Mouse (Mus musculus): ENCODE data around the gene Ly6g6d. TPM values are rescaled to one million over a fixed set of nuclear protein-coding genes. Genes with fewer than 3 reads are reported as not detected.
A peak's percentile ranks its signal among the peaks of the same experiment; 100 is the strongest.

Ly6g6d gene
- polyA plus RNA-seq, 1 experiment from 2014 or later: 5.8 TPM

DNA sequence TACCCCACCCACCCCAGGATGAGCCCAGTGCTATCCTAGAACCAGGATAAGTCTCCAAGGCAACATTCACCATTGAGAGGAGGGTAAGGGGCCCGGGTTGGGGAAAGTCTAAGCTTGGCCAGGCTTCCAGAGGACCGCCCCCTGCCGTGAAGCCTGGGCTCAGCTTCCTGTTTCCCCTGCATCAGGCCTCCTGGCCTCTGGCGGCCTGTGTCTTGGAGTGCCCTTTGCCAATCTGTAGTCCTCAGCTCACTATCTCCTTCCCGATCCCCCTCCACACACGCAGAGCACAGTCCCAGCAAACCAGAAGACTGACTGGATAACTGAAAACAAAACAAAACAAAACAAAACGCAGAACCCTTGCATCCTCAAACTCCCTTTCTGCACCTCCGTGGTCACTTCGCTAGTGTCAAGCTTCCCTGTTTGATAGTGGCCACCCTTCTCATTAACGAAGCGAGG, 28.3 kb downstream of the Ly6g6d start, which contains the start of gene Clic1:
Gene Clic1 (plus strand): TSS at position 406 of the 456 bp plus-strand sequence.
- under 1% methylated on average over 11 of the region's 11 CpGs for WGBS

DNA sequence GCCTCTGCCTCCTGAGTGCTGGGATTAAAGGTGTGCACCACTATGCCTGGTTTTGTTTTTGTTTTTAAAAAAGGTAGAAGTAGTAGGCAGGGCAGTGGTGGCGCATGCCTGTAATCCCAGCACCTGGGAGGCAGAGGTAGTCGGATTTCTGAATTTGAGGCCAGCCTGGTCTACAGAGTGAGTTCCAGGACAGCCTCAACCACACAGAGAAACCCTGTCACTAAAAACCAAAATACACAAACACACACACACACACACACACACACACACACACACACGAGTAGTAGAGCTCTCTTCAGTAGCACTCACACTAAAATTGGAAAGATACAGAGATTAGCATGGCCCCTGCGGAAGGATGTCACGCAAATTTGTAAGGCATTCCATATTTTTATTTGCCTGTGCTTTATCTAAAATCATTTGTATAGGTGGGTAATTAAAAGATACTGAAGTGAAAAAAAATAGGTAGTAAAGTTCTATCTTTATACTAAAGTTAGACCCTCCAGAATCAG, 28.9 kb downstream of the Ly6g6d start:
- Histone ChIP-seq H3K4me1 (replicated peaks) (peaks cover 40% of the 10 kb centered on the region), H3K4me2 (replicated peaks) (peak overlapping the region; percentile 99), H3K9me3 (0 out of 2 replicates have a peak, but pooled peaks cover 2% of the 10 kb centered on the region), H3K4me3 (replicated peaks) (no peak overlapping the region), H3K27ac (peak overlapping the region; percentile 100), H3K36me3 (peaks cover 10% of the 10 kb centered on the region), H3K27me3 (replicated peaks) (no peaks in the 10 kb centered on the region), H3K9ac (no peak overlapping the region)
- 63% methylated on average over 5 of the region's 5 CpGs for WGBS
- ATAC-seq: no peak

More for the DNA sequence above, 28.3 kb downstream of the Ly6g6d start, which contains the start of gene Clic1:
- ATAC-seq: peak; percentile 50
- Histone ChIP-seq H3K4me3 (replicated peaks) (peak within 1 kb of the TSS; percentile 61), H3K4me2 (replicated peaks) (peak within 1 kb of the TSS; percentile 99), H3K36me3 (peaks cover 14% of the 10 kb centered on the region), H3K27me3 (replicated peaks) (no peaks in the 10 kb centered on the region), H3K4me1 (replicated peaks) (peaks cover 43% of the 10 kb centered on the region), H3K9me3 (0 out of 2 replicates have a peak, but pooled peaks cover 4% of the 10 kb centered on the region), H3K9ac (peak within 1 kb of the TSS; percentile 79), H3K27ac (peak within 1 kb of the TSS; percentile 100)

DNA sequence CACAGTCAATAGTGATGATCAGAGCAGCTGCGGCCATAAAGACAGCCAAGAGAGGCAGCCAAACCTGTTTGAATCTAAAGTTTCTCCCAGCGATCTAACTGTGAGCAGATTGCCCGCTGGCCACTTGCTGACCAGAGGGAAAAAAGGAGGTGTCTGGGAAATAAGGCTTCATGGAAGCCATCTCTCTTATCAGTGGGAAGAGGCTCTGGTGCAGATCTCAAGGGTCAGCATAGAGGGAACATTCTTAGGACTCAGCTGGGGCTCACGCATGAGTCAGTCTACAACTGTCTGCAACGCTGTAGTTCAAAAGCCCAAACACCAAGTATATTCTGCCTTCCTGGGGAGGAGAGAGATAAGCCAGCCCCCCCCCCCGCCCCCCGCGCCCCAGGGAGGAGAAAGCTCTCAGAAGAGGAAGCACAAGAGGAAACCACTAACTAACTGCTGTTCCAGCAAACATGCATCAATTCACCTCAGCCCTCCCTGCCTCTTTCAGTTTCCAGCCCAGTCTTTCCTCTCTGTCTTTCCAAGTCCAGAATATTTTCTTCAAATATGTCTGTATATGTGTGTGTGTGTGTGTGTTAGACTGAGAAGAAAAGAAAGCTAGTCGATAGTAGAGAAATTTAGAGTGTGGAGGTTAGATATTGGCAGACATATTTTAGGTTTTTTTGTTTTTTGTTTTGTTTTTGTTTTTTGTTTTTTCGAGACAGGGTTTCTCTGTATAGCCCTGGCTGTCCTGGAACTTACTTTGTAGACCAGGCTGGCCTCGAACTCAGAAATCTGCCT, 29.5 kb downstream of the Ly6g6d start:
- H3K9me3 ChIP-seq: no peaks in the 10 kb centered on the region
- no peak for ATAC-seq
- H3K36me3 ChIP-seq: peaks cover 6% of the 10 kb centered on the region
- WGBS: 24% methylated on average over 11 of the region's 11 CpGs
- no peaks in the 10 kb centered on the region for H3K27me3 ChIP-seq (replicated peaks)
- H3K27ac ChIP-seq: peak overlapping the region; percentile 100
- no peak overlapping the region; the same call in 1 of the 2 replicates for H3K9ac ChIP-seq
- H3K4me3 ChIP-seq (replicated peaks): peak overlapping the region; percentile 16
- H3K4me1 ChIP-seq (replicated peaks): peaks cover 40% of the 10 kb centered on the region
- H3K4me2 ChIP-seq (replicated peaks): peak overlapping the region; percentile 99

DNA sequence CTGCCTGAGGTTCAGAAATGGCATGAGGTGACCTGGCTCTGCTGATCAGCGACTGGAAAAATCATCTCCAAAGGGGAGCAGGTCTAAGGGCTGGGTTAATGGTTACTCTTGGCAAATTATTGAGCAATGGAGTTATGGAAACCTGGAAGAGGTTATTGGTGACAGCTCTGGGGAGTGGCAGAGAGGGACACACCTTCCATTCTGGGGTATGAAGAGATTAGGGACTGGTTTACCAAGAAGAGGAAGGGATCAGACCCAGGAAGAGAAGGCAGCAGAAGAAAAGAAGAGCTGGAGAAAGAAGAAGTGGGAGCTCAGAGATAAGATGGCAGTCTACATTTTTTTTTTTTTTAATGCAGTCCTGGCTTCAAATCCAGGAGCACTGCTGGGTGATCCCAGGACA, 30.2 kb downstream of the Ly6g6d start:
- H3K36me3 ChIP-seq: peaks cover 1% of the 10 kb centered on the region

DNA sequence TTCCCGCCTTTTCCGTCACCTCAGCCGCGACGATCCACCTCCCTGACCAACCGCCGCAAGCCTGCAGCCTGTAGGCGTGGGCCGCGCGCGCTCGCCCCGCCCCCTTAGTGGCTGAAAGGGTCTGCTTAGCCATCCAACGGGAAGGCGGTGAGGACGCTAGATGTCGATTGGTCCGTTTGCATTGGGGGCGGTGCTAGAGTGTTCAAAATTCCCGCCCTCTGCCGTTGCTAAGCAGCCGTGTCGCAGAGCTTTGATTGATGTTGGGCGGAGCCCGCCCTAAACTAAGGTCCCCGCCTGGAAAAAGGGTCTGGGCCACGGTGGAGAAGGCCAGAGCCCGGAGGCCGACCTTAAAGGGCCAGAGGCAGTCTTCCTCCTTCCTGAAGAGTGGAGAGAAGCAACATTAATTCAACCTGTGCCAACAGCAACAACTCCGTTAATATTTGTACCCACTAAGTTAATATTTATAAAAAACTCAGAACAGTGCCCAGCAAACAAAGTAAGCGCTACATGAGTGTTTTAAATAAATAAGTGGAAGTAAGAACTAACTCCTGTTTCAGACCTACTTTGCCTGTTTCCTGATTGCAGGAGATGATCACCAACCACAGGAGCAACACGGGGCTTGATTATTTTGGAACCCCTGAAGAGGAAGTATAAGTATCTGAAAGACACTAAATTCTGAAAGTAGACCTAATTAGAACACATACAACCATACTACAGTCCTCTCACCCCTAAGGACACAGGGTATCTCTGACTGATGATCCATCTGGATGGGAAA, 31.0 kb downstream of the Ly6g6d start, which contains the start of gene Msh5:
Gene Msh5 (minus strand): TSS at position 65 of the 775 bp plus-strand sequence.
- peaks cover 30% of the 10 kb centered on the region for H3K4me1 ChIP-seq (replicated peaks)

More for the DNA sequence above, 30.2 kb downstream of the Ly6g6d start:
- Histone ChIP-seq H3K4me3 (replicated peaks) (peak overlapping the region; percentile 16), H3K4me2 (replicated peaks) (peak overlapping the region; percentile 99), H3K4me1 (replicated peaks) (peaks cover 39% of the 10 kb centered on the region), H3K9ac (0 out of 2 replicates have a peak overlapping the region, but pooled peaks have one; percentile 1), H3K9me3 (no peaks in the 10 kb centered on the region), H3K27ac (peak overlapping the region; percentile 100), H3K27me3 (replicated peaks) (no peaks in the 10 kb centered on the region)
- ATAC-seq: peak; percentile 27
- WGBS: 53% methylated on average over 1 of the region's 1 CpGs

DNA sequence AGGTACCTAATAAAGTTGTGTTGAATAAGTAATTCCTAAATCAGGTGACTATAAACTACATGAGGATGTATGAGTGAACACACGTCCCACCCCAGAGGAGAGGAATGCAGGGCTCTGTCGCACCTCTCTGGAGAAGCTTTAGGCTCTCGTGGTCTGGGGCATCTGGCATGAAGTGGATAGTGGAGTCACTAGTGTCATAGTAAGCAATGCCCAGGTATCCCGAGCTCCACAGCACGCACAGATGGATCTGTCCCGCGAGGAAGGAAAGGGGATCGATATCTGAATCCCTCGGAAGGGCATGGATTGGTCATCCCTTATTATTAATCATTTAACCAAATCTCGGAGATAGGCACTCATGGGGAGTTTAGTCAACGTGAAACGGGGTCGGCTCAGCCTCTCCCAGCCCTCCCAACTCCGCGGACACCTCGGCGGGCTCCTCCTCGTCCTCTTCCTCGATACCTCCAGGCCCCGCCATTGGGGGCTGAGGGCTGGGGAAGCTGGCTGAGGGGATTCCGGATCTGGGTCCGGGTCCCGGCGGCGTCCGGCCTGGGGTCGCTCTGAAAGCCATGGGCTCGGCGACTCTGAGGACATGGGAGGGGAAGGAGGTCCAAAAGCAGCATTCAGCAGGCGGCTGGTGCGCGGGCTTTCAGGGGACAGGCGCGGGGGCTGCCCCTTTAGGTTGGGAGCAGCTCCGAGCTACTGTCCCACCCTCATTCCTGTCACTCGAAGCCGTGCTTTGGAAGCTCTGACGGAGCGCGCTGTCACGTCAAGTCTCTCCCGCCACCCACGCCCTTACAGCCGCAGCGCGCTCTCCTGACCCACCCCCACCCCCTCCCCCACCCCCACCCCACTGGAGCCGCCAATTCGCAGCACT, 31.8 kb downstream of the Ly6g6d start:
- peak overlapping the region; percentile 91 for H3K9ac ChIP-seq
- peak overlapping the region; percentile 58 for H3K4me3 ChIP-seq (replicated peaks)
- ATAC-seq: no peak
- H3K4me2 ChIP-seq (replicated peaks): peak overlapping the region; percentile 99
- no peaks in the 10 kb centered on the region for H3K27me3 ChIP-seq (replicated peaks)
- WGBS: 3% methylated on average over 48 of the region's 48 CpGs
- no peaks in the 10 kb centered on the region for H3K36me3 ChIP-seq
- no peaks in the 10 kb centered on the region for H3K9me3 ChIP-seq
- H3K4me1 ChIP-seq (replicated peaks): peaks cover 29% of the 10 kb centered on the region
- H3K27ac ChIP-seq: peak overlapping the region; percentile 92

More for the DNA sequence above, 31.0 kb downstream of the Ly6g6d start, which contains the start of gene Msh5:
- Histone ChIP-seq H3K9ac (peak within 1 kb of the TSS; percentile 91), H3K4me3 (replicated peaks) (peak within 1 kb of the TSS; percentile 58), H3K27me3 (replicated peaks) (no peaks in the 10 kb centered on the region), H3K27ac (peak within 1 kb of the TSS; percentile 100), H3K36me3 (no peaks in the 10 kb centered on the region), H3K4me2 (replicated peaks) (peak within 1 kb of the TSS; percentile 99), H3K9me3 (no peaks in the 10 kb centered on the region)
- ATAC-seq: peak; percentile 92
- WGBS: 2% methylated on average over 33 of the region's 33 CpGs

DNA sequence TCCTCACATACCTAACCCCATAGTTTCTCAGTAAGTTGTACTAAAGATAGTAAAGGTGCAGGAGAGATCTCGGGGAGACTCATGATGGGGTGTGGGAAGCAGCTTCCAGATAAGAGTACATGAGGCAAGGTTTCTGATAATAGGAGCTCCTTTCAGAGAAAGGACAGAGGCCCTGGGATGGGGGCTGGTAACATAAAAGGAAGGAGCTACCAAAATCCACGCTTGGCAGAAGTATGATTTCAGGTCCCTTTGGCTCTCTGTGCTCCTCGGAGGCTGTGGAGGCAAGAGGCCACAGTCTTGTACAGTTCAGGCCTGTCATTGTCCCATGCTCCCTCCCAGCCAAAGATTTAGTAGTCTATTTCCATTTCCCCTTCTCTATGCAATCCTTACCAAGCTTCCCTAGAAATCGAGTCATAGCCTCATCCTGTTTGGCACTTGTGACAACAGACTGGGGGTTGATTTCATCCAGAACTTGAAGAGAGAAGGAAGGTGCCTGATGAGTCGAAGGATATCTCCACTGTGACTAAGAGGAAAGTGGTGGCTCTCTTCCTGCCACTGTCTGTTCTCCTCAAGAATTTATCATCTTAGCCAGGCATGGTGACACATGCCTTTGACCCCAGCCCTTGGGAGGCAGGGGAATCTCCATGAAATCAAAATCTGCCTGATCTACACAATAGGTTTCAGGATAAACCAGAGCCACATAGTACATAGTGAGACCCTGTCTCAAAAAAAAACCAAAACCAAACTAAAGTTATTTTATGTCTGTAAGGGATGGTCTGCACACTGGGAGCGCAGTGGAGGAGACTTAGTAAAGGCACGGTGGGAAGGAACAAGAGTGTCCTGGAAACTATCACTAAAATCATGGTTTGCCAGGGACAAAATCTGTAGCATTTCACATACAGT, 32.7 kb downstream of the Ly6g6d start:
- Histone ChIP-seq H3K9ac (no peak overlapping the region), H3K4me1 (replicated peaks) (peaks cover 29% of the 10 kb centered on the region), H3K4me3 (replicated peaks) (peak overlapping the region; percentile 58), H3K27ac (peak overlapping the region; percentile 92; the same call in 1 of the 2 replicates), H3K4me2 (replicated peaks) (peak overlapping the region; percentile 99), H3K27me3 (replicated peaks) (no peaks in the 10 kb centered on the region), H3K36me3 (no peaks in the 10 kb centered on the region), H3K9me3 (no peaks in the 10 kb centered on the region)
- 68% methylated on average over 7 of the region's 7 CpGs for WGBS
- no peak for ATAC-seq

DNA sequence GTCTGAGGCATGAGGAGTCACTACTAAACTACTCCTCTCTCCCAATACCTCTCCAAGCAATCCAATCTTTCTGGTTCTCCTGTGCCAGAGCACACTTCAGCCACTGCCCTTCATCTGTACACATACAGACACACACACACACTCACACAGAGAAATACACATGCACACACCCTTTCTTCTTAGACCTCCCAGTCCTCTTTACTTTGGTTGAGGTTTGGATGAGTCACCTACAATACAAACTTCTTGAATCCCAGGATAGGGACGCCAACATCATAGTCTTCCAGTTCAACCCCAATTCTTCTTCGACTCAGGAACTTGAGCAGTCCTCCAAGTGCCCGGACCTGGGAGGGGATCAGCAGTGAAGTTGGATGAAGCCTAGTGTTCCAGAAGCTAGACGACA, 34.1 kb downstream of the Ly6g6d start:
- Histone ChIP-seq H3K9ac (no peak overlapping the region), H3K27ac (0 out of 2 replicates have a peak overlapping the region, but pooled peaks have one; percentile 11), H3K4me3 (replicated peaks) (no peak overlapping the region), H3K4me1 (replicated peaks) (peaks cover 22% of the 10 kb centered on the region), H3K9me3 (no peaks in the 10 kb centered on the region), H3K27me3 (replicated peaks) (no peaks in the 10 kb centered on the region), H3K36me3 (no peaks in the 10 kb centered on the region), H3K4me2 (replicated peaks) (no peak overlapping the region)
- no peak for ATAC-seq
- WGBS: 80% methylated on average over 4 of the region's 4 CpGs

DNA sequence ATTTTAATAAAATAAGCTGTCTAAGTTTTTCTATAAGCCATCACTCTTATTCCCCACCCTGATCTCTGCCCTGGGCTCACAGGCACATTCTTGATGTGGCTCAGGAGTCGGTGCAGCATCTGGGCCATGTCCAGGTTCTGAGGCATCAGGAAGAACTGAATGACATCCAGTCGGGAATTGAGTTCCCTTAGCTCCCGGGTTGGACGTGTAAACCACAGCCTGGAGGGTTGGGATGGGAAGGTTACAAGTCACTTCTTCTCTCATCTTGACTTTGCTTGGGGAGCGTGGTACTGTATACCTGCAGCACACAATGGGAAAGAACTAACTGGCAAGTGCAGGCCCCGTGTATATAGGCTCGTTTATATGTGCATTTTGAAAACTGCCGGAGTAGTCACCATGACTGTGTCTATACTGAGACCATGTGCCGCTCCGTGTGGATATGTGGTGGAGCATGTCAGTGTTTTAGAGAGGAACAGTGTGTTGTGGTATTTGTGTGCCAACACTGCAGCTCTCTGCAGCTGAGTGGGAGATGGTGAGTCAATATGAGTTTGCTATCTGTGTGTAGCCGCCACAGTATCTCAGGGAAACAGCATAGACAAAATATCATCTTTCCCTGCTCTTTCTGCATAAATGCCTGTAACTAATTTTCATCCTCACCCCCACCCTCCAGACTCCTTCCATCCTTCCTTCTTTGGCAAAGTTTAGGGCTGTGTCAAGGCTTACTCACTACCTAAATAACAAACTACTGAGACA, 38.6 kb downstream of the Ly6g6d start:
- Histone ChIP-seq H3K4me2 (replicated peaks) (no peak overlapping the region), H3K4me1 (replicated peaks) (0 out of 2 replicates have a peak, but pooled peaks cover 4% of the 10 kb centered on the region), H3K36me3 (no peaks in the 10 kb centered on the region), H3K9ac (no peak overlapping the region), H3K27ac (no peak overlapping the region), H3K4me3 (replicated peaks) (no peak overlapping the region), H3K27me3 (replicated peaks) (no peaks in the 10 kb centered on the region), H3K9me3 (no peaks in the 10 kb centered on the region)
- 84% methylated on average over 11 of the region's 11 CpGs for WGBS
- ATAC-seq: no peak

DNA sequence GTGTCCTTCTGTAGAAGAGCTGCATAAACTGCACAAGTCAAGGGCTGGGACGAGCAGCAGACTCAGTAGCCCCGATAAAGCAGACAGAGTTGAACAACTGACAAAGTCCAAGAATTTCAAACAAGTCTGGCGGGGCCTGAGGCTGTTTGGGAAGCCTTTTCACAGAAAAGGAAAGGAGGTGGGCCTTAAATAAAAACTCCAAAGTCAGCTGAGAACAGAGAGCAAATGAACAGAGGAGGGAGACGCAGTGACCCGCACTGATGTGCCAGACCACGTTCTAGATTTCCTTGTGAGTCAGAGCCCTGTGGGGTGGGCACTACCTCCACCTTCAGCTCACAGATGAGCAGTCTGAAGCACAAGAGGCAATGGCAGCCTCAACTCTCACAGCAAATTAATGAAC, 43.0 kb downstream of the Ly6g6d start:
- Histone ChIP-seq H3K4me3 (replicated peaks) (no peak overlapping the region), H3K4me1 (replicated peaks) (peaks cover 5% of the 10 kb centered on the region; the same call in 1 of the 2 replicates), H3K9me3 (no peaks in the 10 kb centered on the region), H3K4me2 (replicated peaks) (no peak overlapping the region), H3K27me3 (replicated peaks) (no peaks in the 10 kb centered on the region), H3K9ac (no peak overlapping the region), H3K36me3 (no peaks in the 10 kb centered on the region), H3K27ac (no peak overlapping the region)
- no peak for ATAC-seq
- WGBS: 52% methylated on average over 6 of the region's 6 CpGs

All from intestine, embryonic 15.5 days (tissue).